Mouse (Mus musculus) B cell, adult 2 months (primary cell): ENCODE results near the gene Sstr4.

Experiments used
- DNase-seq, 2 experiments: peaks; one replicate each; pipeline ENCODE4 v3.0.0; 2022

Sstr4 gene

DNA sequence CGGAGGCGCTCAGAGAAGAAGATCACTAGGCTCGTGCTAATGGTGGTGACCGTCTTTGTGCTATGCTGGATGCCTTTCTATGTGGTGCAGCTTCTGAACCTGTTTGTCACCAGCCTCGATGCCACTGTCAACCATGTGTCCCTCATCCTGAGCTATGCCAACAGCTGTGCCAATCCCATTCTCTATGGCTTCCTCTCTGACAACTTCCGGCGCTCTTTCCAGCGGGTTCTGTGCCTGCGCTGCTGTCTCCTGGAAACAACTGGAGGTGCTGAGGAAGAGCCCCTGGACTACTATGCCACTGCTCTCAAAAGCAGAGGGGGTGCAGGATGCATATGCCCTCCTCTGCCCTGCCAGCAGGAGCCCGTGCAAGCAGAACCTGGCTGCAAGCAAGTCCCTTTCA lies 1.1 kb downstream of the Sstr4 start:
- DNase-seq: no peak

DNA sequence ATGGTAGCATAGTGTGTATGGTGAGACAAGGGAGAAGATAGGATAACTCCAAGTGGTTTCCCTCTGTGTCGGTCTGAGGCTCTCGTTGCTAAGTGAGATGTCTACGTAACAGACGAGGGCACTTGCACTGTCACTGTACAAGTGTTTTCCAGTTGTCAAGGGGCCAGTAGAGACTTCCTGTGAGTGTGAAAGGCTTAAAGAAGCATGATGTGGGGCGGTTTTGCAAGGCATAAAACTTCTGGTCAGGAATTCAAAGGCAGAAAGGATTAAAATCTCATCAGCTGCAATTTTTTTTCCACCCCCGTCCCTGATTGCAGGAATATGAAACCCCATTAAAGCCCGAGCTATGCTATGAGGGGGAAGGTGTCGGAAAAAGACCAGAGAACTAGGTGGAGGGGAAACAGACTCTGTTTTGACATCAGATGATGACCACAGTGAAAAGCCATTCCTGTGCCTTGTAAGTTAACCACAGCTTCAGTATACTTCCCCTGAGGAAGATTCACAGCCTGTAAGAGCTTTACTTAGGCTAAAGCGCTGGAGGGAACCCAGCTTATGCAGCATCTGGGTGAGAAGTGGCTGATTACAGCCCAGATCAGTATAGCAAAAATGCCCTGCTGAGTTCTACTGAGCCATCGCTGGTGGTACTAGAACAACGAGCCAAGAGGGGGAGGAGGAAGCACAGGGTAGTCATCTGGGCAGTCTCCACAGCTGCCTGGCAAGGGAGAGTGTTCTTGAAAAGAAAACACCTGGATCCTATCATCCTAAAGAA lies 2.1 kb downstream of the Sstr4 start:
- no peak for DNase-seq

DNA sequence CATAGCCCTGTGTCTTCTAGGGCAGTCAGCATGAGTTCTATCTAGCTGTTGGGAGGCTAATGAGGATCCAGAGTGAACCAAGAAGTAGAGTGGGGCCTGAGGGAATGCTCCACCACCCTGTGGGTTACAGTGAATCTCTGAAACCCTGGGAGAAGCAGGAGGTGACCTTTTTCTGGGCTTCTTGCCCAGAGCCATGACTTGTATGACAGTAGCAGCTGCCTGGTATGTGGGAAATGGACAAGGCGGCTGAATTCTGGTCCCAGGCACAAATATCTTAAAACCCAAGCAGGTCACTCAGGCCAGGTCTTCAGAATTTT lies 2.6 kb downstream of the Sstr4 start:
- DNase-seq: no peak

DNA sequence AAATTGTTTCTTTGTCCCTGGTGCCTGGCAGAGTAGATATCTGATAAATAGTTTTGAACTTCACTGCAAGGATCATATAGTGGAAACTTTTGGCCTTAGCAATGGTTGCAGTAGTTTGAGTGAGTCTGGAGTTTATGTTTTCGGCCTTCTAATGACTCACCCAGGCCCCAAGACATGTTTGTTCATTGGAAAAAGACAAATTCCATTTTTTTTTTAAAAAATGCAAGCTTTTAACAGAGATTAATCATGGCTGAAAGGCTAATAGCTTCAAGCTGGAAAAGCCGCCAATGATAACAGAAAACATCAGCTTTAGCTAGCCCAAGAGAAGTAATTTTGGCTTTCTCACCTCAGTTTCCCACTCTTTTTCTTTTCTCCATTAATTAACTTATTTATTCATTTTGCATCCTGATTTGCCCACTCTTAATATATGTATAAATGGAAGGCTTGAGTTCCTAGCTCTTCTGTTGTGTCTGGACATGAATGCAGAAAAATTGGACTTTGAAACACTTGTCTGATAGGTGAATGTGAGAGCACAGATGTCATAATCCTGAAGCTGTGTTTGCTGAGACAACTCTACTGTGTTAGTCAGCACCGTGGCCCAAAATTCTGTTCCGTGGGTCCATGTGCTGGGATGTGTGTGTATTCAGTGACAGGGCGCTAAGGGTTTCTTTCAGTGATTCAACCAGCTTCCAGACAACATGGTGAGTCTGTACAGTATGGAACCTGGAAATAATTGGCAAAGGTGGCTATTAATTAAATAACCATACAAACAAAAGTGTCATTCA lies 3.9 kb downstream of the Sstr4 start:
- DNase-seq: no peak

DNA sequence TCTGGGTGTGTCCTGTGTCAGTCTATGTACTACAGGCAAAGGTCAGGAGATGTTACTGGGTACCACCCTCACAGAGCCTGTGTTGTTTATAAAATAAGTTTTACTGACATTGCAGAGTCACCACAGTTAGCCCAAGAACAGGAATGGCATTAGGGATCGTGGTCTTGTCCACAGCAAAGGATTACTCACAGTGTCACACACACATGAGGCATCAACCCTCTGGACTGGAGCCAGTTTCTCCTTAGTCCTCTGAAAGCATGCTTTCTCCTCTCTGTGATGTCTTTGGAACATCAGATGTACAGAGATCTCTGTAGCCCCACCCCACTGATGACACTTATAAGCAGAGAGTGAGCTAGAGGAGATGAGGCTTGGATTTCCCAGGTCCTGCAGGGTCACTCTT lies 7.1 kb downstream of the Sstr4 start:
- DNase-seq: no peak

DNA sequence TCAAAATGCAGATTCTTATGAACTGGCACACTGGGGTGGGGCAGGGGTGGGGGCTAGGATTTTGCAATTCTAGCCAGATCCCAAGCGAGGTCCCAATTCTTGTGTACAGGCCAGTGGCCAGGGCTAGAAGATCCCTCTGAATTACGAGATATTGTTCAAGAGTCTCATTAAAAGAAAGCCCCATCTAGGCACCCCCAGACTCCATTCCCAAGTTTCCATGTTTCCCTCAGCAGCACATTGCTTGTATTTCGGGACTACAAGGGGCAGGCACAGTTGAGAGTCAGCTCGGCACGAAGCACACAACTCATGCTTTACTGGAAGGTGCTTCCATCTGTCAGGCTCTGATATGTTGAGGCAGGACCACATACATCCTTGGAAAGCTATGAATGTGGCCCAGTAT lies 9.8 kb downstream of the Sstr4 start:
- no peak for DNase-seq

DNA sequence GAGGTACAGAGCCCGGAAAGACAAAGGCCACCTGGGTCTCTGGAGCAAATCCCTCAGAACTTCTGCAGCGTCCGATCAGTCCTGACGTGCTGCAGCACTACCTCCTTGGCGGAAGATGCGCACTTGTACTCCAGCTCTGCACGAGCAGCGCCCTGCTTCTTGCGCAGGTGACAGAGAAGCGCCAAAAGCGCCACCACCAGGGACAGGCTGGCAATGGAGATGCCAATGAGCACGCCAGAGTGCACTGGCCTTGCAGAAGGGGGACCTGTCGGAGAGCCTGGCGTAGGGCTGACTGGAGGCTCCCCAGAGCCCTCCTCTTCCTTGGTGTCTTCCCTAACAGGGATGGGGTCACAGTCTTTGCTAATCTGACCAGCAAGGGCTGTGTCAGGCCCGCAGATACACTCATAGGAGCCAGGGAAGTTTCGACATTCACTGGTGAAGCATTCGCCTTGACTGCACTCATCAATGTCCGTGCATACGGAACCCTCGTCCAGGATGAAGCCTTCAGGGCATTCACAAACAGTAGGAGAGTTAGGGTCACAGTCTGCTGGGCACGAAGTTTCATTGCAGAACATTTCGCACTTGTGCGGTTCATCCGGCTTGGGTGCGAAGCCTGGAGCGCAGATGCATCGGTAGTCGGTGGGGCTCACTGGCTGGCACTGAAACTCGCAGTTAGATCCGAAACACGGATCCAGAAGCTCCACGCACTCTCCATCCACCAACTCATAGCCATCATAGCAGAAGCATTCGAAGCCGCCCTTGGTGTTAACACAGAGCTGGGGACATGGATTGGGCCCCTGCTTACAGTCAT lies 11.2 kb downstream of the Sstr4 start:
- peak; percentile 69 to 73 for DNase-seq

DNA sequence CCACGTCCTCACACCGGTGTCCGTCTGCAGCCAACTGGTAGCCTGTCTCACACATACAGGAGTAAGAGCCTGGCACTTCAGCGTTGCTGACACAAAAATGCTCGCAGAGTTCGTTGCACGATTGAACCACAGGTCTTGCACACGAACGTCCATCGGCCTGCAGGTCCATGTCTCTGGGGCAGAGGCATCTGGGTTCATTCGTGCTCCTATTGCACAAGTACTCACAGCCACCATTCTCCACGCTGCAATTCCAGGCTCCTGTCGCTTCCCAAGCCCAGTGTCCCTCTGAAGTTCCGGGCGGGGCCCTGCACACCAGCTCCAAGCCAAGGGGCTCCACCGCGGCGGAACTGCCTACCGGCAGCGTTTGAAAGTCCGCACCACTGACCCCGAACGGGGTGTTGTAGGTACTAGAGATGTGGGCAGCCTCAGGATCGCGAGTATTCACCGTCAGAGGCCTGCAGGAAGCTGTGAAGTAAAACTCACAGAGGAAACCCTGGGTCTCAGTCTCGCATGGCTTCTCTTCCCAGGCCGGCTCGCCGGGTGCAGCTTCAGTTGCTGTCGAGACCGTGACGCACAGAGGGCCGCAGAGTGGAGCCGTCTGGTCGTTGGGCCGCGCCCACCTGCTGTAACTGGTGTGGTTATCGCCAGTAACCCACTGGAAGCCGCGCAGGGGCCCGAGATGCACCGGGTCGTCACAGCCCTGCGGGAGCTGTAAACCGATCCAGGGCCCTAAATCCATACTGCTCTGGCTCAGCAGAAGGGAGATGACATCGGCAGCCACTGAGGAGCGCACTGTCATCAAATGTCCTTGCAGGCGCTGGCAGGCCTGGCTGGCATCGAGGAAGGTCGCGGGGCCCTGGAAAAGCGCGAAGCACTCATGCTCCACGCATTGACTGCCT lies 12.1 kb downstream of the Sstr4 start:
- DNase-seq: peak; percentile 65 to 70

DNA sequence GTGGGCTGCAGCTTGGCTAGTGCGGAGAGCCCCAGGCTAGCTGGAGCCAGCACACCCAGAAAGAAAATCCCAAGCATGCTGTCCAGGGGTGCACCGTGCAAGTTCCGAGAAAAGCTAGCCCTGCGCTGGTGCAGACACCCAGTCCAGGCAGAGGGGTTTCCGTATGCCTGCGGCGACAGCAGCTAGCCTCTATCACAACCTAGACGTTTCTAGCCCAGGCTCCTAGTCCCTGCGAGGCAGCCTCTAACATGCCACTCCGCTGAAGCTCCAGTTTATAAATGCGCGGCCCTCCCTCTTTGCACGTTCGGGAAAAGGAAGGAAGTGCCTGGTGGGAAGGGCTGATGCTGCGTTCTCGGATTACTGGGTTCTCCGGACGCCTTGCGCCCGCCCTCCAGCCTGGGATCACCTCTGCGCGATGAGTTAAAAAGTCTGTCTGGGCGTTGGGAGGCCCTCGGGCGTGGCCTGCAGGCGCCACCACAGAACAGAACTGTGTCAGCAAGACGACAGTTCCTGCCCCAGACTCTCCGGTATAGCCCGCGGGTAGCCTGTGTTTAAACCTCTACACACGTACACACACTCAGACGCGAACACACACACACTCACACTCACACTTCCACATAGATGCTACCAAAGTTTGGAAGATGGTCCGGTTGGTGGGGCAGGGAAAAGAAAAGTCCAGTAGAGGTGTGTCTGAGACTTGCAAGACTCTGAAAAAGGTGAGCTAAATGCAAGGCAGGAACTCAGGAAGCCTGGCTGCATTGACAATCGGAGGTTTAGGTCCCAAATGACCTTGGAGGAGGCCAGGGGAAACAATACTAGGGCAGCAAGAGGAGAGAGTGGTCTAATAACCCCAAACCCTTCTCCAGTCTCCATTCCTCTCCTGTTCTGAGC lies 13.0 kb downstream of the Sstr4 start, which contains the start of gene Thbd:
Thbd (minus strand) TSS at position 319 of the 891 bp plus-strand sequence.
- DNase-seq: peak; percentile 61 to 66

DNA sequence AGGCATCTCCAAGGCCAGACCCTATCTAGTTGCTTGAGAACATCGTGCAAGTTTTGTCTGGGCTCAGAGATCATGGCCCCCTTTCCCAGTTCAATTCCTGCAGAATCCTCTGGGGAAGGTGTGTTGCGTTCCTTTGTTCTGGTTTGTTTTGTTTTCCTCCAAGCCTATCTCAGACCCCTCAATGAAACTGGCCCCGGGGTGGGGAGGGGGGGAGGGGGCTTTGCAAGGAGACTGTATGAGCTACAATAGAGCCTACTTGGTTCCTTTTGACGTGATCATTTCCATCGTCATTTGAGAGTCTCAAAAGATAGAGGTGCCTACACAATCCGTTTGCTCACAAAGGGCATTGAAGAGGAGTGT lies 13.6 kb downstream of the Sstr4 start:
- DNase-seq: no peak

DNA sequence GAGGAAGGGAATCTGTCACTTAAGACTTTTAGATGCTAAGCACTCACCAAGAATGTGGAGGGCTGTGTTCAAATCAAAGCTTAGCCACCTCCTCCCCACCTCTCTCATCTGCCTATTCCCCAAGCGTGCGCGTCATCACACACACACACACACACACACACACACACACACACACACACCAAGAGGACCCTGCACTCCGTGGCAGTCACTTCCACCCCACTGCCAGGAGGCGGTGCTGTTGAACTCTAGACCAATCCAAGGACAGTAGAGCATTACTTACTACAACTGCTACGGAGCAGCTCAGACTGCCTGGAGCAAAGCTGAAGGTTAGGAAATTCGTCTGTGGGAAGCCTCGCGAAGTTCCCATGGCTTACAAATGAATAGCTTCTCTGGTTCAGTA lies 14.0 kb downstream of the Sstr4 start:
- DNase-seq: peak; percentile 89 to 90

DNA sequence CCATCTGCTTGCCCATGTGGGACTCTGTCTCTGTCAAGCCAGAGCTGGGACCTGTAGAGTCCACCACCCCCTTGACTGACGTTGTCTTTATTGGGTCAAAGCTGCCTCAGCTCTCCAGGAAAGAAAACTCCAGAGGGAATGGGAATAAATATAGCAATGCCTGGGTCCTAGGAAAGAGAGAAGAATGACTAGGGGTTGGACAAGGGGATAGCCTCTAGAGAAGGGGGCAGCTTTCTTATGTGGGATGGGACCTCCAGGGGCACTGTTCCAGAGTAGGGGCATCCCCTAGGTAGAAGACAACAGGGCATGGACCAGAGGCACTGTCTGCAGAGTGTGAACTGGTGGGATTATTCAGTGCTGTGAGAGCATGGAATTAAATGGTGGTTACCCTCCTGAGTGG lies 14.7 kb downstream of the Sstr4 start:
- DNase-seq: no peak

DNA sequence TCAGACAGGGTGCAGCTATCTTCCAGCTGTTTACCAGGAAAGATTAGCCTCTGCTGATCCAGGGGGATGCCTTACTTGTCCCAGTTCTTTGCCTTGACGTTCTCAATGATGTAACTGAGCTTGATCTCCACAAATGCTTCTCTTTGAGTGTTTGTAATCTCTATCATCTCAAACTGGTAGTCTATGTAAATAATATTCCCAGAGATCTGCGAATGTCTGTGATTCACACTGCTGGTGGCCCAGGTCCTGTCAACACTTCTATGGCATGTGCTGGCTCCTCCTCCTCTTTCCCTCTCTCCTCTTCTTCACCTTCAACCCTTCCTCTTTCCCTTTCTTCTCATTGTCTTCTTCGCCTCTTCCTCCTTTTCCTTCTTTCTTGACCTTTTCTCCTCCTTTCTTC lies 24.0 kb downstream of the Sstr4 start:
- DNase-seq: no peak

DNA sequence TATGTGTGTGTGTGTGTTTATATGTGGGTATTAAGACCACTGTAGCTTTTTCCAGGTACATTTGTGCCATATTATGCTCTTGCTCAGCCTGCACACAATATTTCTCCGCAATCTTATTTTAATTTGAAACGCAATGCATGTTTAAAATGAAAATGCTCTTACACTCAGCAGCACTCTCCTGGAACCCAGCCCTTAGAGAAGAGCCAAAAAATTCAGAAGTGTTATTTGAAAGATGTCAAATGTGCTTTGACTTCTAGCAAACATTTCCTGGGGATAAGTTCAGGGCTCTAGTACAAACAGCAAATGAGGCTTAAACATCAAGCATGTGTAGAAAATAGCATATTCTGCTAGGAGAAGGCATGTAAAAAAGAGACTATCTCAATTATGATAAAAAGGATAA lies 24.6 kb downstream of the Sstr4 start:
- no peak for DNase-seq

DNA sequence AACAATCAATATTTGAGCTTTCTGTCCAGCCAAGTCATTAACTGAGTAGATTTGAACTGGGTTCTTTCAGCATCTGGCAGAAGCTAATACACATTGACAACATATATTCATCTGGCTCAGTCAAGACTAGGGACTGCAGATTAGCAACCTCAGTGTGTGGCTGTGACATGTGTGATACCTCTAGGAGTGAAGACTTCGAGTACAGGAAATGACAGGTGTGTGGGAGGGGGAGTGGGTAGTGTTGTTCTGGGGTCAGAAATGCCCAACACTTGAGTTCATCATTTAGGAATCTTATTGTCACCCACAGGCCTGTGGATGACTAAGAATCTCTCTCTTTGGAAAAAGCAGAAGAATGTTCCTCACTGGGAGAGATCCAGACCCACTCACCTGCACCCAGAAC lies 26.0 kb downstream of the Sstr4 start:
- DNase-seq: no peak

DNA sequence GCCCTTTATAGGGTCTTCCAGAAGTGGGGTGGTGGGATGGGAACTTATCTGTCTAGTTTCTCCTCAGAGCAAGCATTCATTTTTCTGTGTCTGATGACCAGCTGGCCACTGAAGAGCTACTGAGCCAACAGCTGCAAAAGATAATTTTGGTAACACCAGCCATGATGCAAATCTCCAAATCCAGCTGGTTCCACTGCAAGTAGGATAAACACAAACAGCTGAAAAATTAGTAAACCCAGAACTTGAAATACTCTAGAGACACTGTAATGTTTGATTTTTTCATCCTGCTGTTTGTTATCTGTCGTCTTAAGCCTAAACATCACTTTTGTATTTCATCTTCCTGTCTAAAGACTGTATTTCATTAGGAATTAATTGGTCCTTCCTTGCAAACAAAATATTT lies 26.6 kb downstream of the Sstr4 start:
- DNase-seq: no peak

DNA sequence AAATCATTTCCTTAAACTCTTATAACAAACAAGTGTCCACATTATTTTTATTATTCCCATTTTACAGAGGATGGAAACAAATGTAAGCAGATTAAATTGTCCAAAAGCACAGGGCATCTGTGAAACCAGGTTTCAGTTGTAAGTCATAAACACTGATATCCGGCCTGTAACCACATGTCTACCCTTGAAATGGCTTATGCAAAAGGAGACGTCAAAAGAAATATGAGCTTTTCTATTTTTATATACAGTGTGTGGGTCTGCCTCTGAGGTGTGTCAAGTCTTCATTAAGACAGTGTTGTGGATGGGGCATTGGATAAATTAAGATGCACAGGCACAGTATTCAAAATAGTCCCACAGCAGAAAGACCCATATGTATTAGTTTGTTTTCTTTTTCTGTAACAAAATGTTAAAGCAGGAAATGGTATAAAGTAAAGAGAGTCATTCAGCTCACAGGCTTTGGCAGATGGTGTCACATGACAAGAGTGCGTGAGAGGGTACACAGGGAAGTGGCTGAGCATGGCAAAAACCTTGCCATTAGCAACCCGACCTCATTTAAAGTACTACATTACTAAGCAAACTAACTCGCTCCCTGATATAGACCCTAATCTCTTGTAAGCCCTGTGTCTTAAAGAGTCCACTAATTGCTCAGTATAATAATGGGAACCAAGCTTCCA lies 30.7 kb downstream of the Sstr4 start:
- peak; percentile 34 to 44 for DNase-seq

DNA sequence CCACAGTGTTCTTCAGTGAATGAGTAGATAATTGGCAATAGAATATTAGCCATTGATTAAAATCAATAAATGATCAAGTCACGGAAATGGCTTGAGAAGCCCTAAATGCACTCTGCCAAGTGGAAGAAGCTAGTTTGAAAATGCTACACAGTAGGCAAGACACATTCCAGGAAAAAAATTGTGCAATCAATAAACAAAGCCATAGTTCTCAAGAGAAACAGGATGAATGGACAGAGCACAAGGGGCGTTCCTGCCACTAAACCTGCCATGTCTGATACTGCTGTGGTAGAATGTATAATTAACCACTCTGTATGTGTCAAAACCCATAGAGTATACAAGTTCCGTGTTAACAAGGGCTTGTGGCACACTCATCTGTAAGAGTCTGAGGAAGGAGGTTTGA lies 32.4 kb downstream of the Sstr4 start:
- no peak for DNase-seq

DNA sequence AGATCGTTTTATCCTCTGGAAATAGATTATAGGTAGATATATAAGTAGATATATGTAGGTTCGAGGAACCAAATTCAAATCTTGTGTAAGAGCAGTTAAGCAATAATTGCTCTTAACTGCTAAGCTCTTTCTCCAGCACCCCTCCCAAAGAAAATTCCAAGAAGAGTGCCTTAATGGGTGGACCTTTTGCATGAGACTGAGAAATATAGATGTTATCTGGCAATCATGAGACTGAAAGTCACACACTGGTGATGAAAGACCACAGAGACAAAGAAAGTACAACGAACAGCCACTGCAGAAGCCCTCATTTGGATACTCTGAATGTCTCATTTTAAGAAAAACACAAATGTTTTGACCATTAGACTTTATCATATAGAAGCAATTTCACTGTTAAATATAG lies 33.4 kb downstream of the Sstr4 start:
- no peak for DNase-seq

DNA sequence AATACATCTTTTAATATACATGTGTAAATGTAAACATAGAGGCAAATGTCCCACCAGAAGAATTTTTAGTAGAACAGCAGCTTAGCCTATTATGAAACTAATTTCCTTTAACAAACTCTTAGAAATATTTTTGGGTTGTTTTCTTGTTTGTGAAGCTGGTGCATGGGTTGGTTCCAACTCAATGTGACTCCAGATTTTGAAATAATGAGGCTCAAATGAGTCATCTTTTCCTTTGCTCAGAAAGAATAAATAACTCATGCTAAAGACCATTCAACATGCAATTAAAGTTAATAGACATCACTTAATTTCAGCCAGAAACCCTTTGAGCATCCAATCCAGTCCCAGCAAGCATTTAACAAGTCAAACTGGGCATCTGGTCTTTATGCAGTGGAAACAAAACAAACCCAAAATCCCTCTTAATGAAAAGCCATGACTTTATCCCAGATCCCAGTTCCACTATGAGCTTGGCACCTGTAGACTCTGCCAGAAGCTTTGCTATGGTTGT lies 33.9 kb downstream of the Sstr4 start:
- no peak for DNase-seq

DNA sequence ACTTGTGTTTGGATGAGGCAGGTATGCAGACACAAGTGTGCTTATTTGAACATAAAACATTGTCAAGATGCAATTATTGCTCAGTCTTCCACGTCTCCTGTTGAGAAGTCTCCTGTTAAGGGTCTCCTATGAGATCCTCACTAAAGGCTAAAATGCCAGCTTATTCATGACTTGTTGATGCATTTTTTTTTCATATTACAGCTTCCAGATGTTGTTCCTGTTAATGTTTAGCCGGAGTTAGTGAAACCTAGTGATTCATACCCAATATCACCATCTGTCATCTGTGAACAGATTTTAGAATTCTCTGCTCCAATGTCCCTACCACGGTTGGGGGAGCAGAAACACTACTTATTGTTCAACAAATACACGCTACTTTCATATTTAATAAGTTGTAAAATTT lies 35.8 kb downstream of the Sstr4 start:
- no peak for DNase-seq
